Mouse (Mus musculus): ENCODE data around the gene Hrc.

DNA sequence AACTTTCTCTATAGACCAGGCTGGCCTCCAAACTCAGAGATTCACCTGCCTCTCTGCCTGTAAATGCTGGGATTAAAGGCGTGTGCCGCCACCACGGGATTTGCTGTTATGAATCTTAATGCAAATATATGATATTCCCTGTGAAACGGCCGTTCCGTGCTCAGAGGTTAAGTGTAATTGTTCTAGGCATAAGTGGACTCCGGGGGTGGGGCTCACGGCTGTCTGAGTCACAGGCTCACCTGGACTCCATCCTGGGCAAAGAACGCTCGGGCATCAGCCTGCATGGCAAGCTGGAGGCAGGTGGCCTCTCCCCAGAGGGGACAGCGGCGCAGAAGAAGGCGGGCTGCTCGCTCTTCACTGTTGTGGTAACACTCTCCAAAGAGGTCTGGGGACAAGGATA lies 18.6 kb upstream of the Hrc start:
- no peak for TF ChIP-seq CTCF (conservative IDR thresholded peaks at IDR 0.05 in 1 of 2, IDR thresholded peaks at IDR 0.05 in 1 of 2; ENCODE audit: low read depth in 2 of 2, low read length in 2 of 2)
- TF ChIP-seq TCF12 (IDR thresholded peaks at IDR 0.05; ENCODE audit: low read depth, low read length) = no peak
- TF ChIP-seq KAT2A (IDR thresholded peaks at IDR 0.05; ENCODE audit: insufficient replicate concordance, low read length) = no peak
- no peak for TF ChIP-seq POLR2A (IDR thresholded peaks at IDR 0.05; ENCODE audit: low read depth, low read length)
- no peak for TF ChIP-seq MAZ (IDR thresholded peaks at IDR 0.05; ENCODE audit: low read depth, low read length)
- no peak for TF ChIP-seq TBP (conservative IDR thresholded peaks at IDR 0.05; ENCODE audit: low read depth, low read length)
- no peak for TF ChIP-seq IRF4 (IDR thresholded peaks at IDR 0.05; ENCODE audit: low read depth, low read length)
- TF ChIP-seq ETS1 (conservative IDR thresholded peaks at IDR 0.05; ENCODE audit: low read depth, low read length) = no peak
- no peak for TF ChIP-seq ZMIZ1 (IDR thresholded peaks at IDR 0.05; ENCODE audit: low read depth, low read length)
- no peak for TF ChIP-seq HCFC1 (IDR thresholded peaks at IDR 0.05; ENCODE audit: low read depth, low read length)
- no peak for TF ChIP-seq CHD2 (IDR thresholded peaks at IDR 0.05; ENCODE audit: low read length)
- no peak for TF ChIP-seq PAX5 (IDR thresholded peaks at IDR 0.05; ENCODE audit: low read length)
